Mouse (Mus musculus) natural killer cell, adult 2 months (primary cell): ENCODE data around the gene Nphp4.
A peak's percentile ranks its signal among the peaks of the same experiment; 100 is the strongest.
"Not testable (repeated sequence)": the region's sequence is repeated elsewhere in the genome, so short reads cannot be mapped to it uniquely, and the experiment has no call there.

Experiments
- DNase-seq, 2 experiments: peaks; one replicate each; pipeline ENCODE4 v3.0.0; 2022; ENCODE audit warnings: low spot score in 2 of 2

Nphp4 gene

DNA sequence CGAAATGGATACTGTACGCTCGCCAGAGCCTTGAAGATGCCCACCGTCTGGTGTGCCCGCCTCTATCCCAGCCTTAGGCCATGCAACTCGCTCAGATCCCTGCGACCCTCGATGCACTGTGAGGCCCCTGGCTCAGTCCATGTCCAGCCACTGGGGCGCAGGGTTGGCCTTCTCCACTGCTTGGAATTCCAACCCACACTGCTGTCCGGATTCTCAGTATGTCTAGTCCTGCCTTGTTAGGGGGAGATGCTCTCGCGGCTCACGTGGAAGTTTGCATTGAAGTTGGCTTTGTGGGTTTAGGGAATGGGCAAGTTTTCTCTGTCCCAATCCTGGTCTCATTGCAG, 1.7 kb downstream of the Nphp4 start:
- DNase-seq = no peak

DNA sequence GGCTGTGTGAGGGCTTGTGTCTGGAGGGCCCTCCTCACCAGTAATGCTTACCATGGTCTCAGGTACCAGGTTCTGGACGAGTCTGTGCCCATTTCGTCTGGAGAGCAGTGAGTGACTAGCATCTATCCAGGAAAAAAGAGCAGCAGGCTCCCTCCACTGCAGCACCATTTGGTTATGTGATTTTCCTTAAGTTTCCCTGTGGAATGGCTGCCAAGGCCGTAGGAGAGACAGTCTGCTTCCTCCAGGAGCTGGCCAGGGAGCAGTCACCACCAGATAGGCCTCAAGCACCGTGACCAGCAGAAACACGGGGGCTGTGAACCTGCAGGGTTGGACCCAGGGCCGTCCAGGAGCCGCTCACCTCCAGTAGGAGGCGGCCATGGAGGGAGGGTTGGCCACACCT, 3.9 kb downstream of the Nphp4 start:
- DNase-seq = no peak

DNA sequence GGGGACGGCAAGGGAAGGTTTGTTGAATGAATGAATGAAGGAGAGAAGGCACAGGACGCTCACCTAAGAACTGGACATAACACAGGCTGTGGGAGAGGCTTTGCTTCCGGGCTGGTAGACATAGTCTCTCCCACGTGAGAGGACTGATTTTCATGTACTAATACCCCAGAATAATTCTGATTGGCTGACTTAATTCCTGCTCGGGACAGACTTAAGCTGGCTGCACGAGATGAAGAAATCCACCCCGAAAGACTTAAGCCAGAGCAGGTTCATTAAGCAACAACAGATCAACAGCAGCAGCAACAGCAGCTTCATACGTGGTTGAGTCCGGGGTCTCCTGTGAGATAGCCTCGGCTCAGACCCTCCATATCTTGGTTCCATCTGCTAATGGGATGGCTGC, 11.5 kb downstream of the Nphp4 start:
- no peak for DNase-seq

DNA sequence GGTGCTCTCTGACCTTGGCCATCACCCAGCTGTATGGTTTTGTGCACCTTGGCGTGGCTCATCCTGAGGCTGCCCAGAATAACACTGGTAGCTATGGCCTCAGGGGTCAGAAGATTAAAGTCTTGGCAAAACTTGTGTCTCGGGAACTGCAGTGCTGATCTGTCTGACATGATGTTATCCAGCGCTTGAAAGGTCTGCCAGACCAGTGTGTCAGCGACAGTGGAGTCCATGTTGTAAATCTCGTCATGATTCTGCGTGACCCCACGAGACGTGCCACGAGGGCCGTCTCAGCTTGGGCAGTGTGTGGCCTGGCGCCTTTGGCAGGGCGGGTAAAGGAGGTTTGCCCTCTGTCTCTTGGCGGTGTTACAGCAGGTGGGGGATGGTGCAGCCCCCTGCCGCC, 13.8 kb downstream of the Nphp4 start:
- DNase-seq = no peak

DNA sequence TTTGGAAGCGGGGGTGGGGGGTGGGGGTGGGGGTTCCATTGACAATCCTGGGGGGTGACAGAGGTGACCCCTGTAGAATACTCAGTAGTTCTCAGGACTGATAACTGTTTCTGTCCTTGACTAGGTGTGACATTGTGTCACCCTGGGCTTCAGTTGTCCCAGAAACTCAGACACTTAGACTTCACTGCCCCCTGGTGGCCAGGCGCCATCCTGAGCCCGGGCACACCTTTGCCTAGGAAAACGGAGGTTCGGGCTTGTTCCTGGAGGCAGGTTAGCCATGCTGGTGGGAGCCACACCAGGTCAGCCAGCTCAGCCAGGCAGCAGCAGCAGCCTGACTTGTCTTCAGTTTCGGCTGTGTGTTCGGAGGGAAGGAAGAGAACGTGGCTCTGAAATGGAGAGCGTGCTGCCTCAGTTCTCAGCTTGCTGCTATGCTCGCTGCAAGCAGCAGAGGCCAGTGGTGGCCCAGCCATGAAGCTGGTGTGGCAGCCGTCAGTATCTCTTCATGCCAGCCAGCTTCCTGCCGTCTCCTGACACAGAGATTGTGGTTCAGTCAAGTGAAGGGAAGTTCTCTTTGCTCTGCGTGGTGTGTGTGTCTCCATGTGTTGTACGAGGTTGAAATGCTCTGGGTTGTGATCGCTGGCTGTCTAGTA, 14.9 kb downstream of the Nphp4 start:
- DNase-seq = peak; percentile 75 to 82

DNA sequence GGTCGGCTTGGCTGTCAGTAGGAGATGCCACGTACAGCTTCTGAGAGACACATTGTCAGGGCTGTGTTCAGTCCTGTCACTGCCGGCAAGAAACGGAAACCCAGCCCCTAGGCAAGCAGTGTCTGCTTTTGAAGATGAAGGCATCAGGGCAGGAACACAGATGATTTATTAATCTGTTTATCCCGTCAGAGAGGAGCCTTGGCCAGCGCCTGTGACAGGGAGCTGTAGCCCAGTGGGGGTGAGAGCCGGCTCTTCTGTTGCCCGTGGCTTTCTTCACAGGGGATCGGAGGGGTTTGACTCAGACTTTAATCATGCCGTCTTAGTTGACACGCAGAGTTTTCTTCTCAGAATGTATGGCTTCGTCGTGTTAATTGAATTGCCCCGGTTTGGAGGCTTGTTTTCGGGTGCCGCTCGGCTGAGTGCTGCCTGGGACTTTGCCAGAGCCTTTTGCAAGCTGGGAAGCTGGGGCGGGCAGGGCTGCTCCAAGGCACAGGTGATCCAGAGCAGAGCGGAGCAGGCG, 17.9 kb downstream of the Nphp4 start:
- no peak for DNase-seq

DNA sequence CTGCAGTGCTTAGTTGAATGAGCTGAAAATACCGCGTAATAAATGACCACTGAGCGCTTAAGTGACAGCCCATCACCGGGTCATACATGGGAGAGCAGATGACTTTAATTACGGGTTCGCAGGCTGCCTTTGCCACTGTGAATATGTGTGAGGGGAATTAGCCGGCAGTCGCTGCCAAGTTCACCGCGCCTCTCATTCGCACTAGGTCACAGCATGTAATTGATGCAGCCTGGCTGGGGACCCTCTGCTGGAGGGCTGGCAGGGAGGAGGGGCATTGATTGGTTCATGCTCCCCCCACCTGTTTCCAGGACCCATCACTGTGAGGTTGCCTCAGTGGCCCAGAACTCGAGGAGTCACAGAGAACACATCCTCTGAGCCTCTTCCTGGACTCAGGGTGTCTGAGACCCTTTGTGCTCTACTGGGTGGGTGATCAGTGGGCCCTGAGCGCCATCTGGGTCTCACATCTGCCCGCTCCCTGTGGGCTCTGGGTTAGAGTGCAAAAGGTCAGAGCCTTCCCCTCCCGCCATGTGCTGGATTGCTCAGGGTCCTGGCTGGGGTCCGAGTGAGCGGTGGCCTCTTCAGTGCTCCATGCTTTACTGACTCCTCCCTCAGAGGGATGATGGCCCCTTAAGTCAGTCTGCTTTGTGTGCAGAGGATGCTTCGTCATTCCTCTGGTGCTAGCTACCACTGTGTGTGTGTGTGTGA, 35.9 kb downstream of the Nphp4 start:
- no peak for DNase-seq

DNA sequence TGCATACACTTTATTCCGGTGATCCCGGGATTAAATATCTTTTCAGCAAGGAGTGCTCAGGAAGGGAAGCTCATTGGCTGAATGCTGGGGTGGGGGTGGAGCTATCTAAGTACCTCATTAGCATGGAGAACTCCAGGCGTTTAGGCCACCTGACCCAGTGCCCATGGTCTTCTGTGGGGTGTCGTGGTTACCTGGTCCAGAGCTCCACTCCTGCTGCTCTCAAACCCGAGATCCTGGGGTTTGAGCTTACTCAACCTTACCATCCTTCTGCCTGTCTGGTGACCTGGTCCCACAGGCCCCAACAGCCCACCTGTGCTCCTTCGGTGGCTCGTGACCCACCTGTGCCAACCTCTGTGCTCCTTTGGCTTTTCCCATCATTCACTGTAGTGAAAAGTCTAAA, 38.4 kb downstream of the Nphp4 start:
- DNase-seq = no peak

DNA sequence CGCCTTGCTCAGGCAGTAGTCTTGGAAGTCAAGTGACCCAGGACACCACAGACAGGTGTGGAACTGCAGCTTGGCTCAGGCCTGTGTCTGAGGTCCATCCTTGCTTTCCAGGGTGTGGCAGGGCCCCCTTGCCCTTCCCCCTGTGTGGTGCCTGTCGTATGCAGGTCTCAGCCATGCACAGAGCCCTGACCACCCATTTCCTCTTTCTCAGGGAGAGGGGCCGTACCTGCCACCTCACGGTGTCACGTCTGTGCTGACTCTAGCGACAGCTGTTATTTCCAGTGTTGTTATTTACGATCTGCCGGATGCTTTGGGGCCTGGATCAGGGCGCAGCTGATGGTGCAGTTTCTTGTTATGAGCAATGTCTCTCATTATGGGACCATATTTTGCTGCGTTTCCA, 42.6 kb downstream of the Nphp4 start:
- DNase-seq = peak; percentile 13 to 15

DNA sequence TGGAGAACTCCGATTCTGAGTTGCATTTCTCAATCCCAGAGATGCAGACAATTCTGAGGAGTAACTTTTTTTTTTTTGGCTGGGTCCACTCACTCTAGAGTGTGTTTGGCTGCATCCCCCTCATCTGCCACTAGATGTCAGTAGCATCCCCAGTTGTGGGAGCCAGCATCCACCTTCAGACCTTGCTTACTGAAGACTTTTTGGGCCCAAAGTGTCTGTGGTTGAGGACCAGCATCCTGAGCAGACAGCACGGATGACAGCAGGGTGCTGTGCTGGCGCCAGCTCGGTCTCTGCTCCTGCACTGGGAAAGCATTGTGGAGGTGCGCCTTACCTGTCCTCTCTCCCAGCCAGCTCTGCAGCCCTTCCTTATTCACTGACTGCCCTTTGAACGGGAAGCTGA, 43.6 kb downstream of the Nphp4 start:
- DNase-seq = peak; percentile 46 to 58

DNA sequence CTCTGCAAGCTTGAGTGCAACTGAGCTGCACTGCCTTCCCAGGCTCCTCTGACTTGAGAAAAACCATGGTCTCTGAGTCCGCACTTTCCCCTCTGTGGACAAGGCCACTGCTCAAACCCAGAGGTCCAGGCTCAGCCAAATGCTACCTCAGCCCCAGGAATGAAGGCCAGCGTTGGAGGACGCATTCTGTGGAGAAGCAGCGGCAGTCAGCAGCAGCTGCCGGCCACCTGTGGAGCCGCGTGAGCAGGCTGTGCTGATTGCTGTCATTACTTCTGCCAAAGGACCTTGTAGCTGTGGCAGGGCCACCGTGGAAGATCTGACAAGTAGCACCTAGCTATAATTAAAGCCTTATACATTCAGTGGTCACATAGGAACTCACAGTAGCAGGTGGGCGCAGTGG, 56.4 kb downstream of the Nphp4 start:
- DNase-seq = no peak

DNA sequence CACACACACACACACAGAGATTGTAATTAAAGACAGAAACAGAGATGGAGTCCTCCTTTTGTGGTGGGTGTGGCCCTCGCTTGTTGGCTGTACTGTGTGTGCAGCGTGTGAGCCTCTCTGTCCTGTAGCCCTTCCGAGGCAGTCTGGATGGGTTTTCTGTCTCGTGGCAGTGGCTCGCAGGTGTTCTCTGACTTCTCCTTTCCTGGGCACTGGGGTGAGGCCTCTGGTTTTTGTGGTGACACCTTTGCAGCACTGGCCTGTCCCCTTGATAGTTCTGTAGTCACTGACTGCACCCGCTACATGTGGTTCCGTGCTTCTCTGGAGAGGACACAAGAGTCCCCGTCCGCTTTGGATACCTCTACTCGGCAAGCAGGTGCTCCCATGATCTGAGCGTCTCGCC, 63.2 kb downstream of the Nphp4 start:
- peak in 1 of 2 experiments; percentile 26 for DNase-seq

DNA sequence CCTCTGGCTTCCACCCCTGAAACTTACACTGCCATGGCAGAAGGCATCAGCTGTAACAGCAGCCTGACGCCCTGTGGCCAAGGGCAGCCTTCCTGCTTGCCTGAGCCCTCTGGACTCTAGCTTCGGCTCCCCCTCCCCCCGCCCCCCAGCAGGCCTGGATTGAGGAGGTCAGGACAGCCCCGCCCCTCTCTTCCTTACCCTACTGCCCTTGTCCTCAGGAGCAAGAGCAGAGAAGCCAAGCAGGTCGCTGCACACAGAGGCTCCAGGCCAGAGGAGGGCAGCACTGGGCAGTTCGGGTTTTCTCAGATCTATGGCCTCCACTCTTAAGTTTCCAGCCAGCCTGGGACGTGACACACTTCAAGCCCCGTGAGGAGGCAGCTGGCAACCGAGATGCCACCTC, 64.7 kb downstream of the Nphp4 start:
- no peak for DNase-seq

DNA sequence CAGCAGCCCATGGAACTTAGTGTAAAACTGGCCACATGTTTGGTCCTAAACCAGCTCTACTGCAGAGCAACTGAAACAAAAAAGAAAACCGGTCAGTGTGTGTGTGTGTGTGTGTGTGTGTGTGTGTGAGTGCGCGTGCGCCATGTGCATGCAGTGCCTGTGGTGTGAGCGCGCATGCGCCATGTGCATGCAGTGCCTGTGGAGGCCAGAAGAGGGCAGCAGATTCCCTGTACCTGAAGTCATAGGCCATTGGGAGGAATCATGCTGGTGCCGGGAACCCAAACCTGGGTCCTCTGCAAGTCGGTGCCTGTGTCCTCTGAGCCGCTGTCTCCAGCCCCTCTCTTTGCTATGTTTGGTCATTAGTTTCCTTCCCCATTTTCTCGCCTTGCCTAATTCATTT, 65.9 kb downstream of the Nphp4 start:
- DNase-seq = no peak

DNA sequence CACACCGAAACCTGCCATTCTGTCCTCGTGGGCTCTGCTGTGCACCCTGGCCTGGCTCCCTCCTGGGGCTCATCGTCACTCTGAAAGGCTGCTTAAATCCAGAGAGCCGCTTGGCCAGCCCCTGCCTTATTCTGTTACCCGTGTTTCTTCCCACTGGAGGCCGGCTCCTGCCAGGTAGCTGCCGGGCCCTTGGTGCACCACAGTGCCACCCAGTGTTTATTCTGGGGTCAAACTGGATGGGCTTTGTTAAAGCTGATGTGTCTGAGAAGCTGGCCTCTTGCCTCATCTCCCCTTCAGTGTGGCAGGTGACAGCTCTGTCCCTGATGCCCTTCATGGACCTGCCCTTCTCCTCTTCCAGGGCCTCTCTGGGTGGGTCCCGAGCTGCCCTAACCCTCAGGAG, 70.0 kb downstream of the Nphp4 start:
- no peak for DNase-seq

DNA sequence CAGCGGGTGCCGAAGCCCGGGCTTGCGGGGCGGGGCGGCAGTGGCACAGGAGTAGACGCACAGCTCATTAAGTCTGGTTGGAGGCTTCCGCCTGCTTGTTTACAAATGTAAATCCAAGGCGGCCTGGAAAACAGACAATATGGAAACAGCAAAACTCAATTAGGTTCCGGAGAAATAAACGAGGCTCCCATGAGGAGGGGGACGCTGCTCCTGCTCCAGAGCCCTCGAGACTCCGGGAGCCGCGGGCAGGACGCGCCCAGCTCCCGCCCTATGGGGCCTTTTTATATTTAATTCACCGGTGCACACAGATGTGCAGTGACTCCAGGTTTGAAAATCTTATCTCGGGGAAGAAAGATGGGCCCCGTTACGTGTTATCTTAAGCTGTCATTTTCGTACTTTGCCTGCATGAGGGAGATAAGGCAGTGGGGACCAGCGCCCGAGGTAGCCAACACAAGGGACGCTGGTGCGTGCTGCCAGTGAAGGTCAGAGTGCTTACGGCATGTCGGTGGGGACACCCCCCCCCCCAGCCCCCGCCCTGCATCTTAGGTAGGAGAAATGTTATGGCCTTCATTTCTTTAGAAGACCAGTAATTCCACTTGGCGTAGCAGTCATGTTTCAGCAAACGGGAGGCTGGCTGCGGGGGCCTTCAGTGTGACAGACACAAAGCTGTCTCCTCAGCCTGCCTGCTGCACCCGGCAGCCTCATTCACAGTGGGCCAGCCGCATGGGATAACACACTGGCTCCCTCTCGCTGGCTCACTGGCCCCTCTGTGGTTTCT, 71.6 kb downstream of the Nphp4 start:
- DNase-seq = no peak

DNA sequence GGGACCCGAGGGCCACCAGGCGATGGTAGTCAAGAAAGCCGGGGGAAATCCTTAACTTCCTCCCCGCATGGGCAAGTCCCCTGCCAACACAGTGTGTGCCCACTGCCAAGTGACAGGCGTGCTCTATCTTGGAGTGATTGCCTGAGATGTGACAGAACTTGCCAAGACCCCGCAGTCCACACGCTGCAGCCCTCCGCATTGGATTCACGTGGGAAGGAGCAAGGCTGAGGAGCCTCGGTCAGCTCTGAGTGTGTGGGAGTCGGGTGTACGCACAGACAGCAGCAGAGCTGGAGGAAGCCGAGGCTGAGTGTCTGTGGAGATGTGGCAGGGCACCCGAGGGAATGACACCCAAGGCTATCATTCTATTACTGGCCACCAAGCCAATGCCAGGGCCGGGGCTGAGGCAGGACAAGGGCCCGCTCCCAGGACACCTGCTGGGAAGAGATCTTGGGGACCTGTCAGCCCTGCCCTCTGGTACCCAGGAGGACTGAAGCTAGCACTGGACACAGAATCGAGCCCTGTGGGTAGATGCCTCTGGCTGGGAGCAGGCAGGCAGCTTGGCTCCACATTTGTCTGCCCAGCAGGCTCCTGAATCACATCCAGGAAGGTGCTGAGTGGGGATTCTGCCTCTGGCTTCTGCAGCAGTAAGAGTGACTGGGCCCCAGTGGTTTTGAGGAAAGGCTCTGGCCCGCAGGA, 73.1 kb downstream of the Nphp4 start:
- DNase-seq = no peak

DNA sequence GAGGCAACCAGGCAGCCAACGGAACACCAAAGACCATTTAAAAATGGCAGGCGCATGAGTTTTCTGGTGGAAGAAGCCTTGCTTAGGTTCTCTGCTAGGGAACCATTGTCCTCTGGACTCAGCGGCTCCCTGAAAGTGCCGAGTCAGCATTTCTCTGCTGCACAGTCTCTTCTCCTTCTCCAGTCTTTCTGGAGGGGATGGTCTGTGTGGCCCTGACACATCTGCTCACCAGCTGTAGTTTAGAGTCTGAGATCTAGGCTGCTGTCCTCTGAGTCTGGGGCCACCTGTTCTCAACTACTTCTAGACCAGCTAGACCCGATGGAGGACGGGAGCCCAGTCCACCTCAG, 73.7 kb downstream of the Nphp4 start:
- no peak for DNase-seq

DNA sequence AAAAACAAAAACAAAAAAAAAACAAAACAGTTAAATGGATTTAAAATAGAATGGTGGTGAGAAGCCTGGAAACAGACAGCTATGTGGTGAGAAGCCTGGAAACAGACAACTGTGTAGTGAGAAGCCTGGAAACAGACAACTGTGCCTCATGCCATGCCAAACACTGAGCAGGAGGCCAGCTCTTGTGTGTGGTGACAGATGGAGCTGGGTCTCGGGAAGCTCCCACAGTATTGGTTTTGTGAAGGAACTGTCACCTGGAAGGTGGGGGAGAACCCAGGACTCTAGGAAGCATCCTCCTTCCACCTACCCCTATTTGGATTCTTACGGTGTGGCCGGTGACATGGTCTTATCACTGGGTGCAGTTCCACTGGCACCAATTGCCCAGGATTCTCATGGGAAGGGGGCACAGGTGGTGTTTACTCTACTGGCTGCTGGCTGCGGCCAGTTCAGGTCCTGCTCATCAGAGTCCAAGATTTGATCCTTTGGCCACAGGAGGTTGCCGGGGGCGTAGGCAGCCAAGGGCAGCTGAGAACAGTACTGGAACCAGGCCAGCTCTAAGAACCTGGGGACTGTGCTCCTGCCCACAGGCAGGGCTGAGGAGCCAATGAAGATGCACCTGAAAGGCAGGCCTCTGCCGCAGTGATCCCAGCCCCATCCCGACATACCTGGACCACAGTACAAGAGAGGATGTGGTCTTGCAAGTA, 77.2 kb downstream of the Nphp4 start:
- no peak for DNase-seq

DNA sequence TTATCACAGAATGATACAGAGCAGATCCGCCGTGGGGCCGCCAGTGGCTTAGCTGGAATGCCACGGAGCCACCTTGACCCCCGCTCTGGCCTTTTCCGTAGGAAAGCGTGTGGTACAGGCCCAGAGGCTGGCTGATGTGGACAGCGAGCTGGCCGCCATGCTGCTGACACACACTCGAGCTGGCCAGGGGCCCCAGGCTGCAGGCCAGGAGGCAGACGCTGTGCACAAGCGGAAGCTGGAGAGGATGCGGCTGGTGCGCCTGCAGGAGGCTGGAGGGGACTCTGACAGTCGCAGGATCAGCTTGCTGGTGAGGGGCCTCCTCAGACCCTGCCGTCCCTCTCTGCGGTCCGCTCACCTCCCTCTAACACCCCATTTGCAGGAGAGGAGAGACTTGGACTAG, 77.9 kb downstream of the Nphp4 start:
- DNase-seq = no peak

DNA sequence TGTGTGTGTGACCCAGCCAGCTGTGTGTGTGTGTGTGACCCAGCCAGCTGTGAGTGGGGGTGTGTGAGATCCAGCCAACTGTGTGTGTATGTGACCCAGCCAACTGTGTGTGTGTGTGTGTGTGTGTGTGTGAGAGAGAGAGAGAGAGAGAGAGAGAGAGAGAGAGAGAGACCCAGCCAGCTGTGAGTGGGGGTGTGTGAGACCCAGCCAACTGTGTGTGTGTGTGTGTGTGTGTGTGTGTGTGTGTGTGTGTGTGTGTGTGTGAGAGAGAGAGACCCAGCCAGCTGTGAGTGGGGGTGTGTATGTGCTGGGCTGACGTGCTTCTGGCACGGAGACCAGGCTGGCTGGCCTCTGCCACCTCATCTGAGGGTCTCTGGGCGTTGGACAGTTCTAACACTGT, 79.3 kb downstream of the Nphp4 start:
- not testable (repeated sequence) for DNase-seq

DNA sequence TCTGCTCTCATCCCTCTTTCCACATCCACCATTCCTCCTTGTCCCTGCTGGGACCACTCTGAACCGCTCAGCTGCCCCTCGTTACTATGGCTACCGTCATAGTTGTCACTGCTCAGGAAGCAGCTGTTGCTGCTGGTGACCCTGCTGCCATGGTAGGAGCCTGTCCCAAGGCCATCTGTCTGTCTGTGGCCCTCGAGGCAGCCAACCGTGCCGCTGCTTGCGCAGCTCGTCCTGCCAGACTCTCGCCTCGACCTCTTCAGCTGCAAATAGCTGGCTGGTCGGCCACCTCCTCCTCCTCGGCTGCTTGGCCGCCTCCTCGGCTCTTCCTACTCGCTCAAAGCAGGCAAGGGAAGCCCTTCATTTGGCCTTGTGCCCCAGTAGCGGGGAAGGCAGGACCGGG, 81.7 kb downstream of the Nphp4 start:
- no peak for DNase-seq
